Mouse (Mus musculus) left cerebral cortex, postnatal 4 days (tissue): ENCODE measurements around the gene Gipc1. TPM values are rescaled to one million over a fixed set of nuclear protein-coding genes. Genes with fewer than 3 reads are reported as not detected.

Source experiments
- DNase-seq: peaks from one replicate; pipeline ENCODE4 v3.0.0-alpha.2; 2022
- intact Hi-C: fragments of 180-260 bp; cut with DNase I; formaldehyde crosslinking; loops from one replicate; pipeline ENCODE4 v1.15.1; 2025
- total RNA-seq, 2 experiments: library from RNA; stranded (reverse); gene quantifications; 2 replicates each; pipeline ENCODE4 v1.2.3; 2021

Gene Gipc1
- total RNA-seq, 2 experiments from 2014 or later: 74.7 to 77.4 TPM

GRCm38 (mm10) chr8:83647511-83647910, 5.0 kb upstream of the Gipc1 start:
- intact Hi-C loops: no loop called here
- DNase-seq: no peak

- intact Hi-C loops: no loop called here
- no peak for DNase-seq
Measured at GRCm38 (mm10) chr8:83648031-83648430, 4.4 kb upstream of the Gipc1 start.

GRCm38 (mm10) chr8:83649699-83650098, 2.8 kb upstream of the Gipc1 start:
- DNase-seq: no peak
- intact Hi-C loops: no loop called here

- no peak for DNase-seq
- intact Hi-C loops: no loop called here
Measured at GRCm38 (mm10) chr8:83652744-83653661, 526 bp downstream of the Gipc1 start.

- intact Hi-C loops: no loop called here
- DNase-seq: no peak
Measured at GRCm38 (mm10) chr8:83653662-83654017, 1.2 kb downstream of the Gipc1 start.

GRCm38 (mm10) chr8:83654725-83655124, 2.2 kb downstream of the Gipc1 start:
- DNase-seq: no peak
- intact Hi-C loops: no loop called here

- intact Hi-C loops: no loop called here
- DNase-seq: no peak
Measured at GRCm38 (mm10) chr8:83656043-83656442, 3.6 kb downstream of the Gipc1 start.

GRCm38 (mm10) chr8:83656484-83657246, 4.2 kb downstream of the Gipc1 start:
- DNase-seq: no peak
- intact Hi-C loops: no loop called here

GRCm38 (mm10) chr8:83660545-83660944, 8.1 kb downstream of the Gipc1 start:
- no peak for DNase-seq
- intact Hi-C loops: no loop called here

GRCm38 (mm10) chr8:83660995-83661680, 8.7 kb downstream of the Gipc1 start:
- intact Hi-C loops: no loop called here
- DNase-seq: no peak

GRCm38 (mm10) chr8:83662421-83662826, 9.9 kb downstream of the Gipc1 start:
- intact Hi-C loops: no loop called here

GRCm38 (mm10) chr8:83664096-83664495, 11.6 kb downstream of the Gipc1 start:
- intact Hi-C loops: no loop called here
- no peak for DNase-seq

More at GRCm38 (mm10) chr8:83662421-83662826, 9.9 kb downstream of the Gipc1 start:
- DNase-seq: peak; percentile 92

- peak; percentile 50 for DNase-seq
- intact Hi-C loops: no loop called here
Measured at GRCm38 (mm10) chr8:83664931-83665625, 12.6 kb downstream of the Gipc1 start.

- peak; percentile 32 for DNase-seq
- intact Hi-C loops: no loop called here
Measured at GRCm38 (mm10) chr8:83665969-83666865, 13.7 kb downstream of the Gipc1 start, which contains the start of gene Ptger1. Ptger1 (plus strand) TSS chr8:83666678.

- intact Hi-C loops: no loop called here
- DNase-seq: no peak
Measured at GRCm38 (mm10) chr8:83666866-83667234, 14.4 kb downstream of the Gipc1 start.

- intact Hi-C loops: no loop called here
Measured at GRCm38 (mm10) chr8:83667526-83667925, 15.0 kb downstream of the Gipc1 start.

GRCm38 (mm10) chr8:83668010-83668916, 15.8 kb downstream of the Gipc1 start:
- intact Hi-C loops: no loop called here
- DNase-seq: peak; percentile 83

More at GRCm38 (mm10) chr8:83667526-83667925, 15.0 kb downstream of the Gipc1 start:
- DNase-seq: peak; percentile 43

GRCm38 (mm10) chr8:83669013-83669412, 16.5 kb downstream of the Gipc1 start:
- no peak for DNase-seq
- intact Hi-C loops: no loop called here
